In genomic region chr17:15208030-15208807, GRCm38 (mm10) we compare ENCODE assay signal across 8 mouse cellular contexts.
DNase-seq lines count a peak whose midpoint lies in the region; ATAC-seq lines count a peak whose summit lies in the region.

No protein-coding gene starts in this region.

- H3K27ac ChIP-seq in kidney, embryonic 14.5 days (ENCODE audit: low read depth, low read length): no peak overlapping the region
- H3K27ac ChIP-seq in limb, embryonic 11.5 days (replicated peaks; ENCODE audit: low read depth, low read length): no peak overlapping the region
- H3K27ac ChIP-seq in midbrain, embryonic 15.5 days: peak overlapping the region; percentile 82

- H3K4me2 ChIP-seq in kidney, embryonic 14.5 days (replicated peaks; ENCODE audit: low read depth, low read length): peak overlapping the region; percentile 53
- H3K4me2 ChIP-seq in limb, embryonic 11.5 days (ENCODE audit: low read depth, severe bottlenecking): peak overlapping the region; percentile 43
- peak overlapping the region; percentile 66 for H3K4me2 ChIP-seq in midbrain, embryonic 15.5 days

- no peaks in the 10 kb centered on the region for H3K36me3 ChIP-seq in kidney, embryonic 14.5 days (ENCODE audit: control insufficient read depth, insufficient read depth, low read length)
- H3K36me3 ChIP-seq in limb, embryonic 11.5 days (ENCODE audit: control insufficient read depth, insufficient read depth, low read length): no peaks in the 10 kb centered on the region
- no peaks in the 10 kb centered on the region for H3K36me3 ChIP-seq in midbrain, embryonic 15.5 days (replicated peaks)

- WGBS in kidney, embryonic 14.5 days: 6% methylated on average over 19 of the region's 19 CpGs
- 7% methylated on average over 19 of the region's 19 CpGs for WGBS in limb, embryonic 11.5 days
- WGBS in midbrain, embryonic 15.5 days: under 1% methylated on average over 19 of the region's 19 CpGs

- ATAC-seq in cerebellum, adult (ENCODE audit: insufficient number of reproducible peaks, low FRiP score, low TSS enrichment): no peak
- ATAC-seq in kidney, embryonic 14.5 days (ENCODE audit: low FRiP score, low TSS enrichment): peak; percentile 59
- peak; percentile 70 for ATAC-seq in limb, embryonic 11.5 days (ENCODE audit: insufficient number of reproducible peaks, low FRiP score, low TSS enrichment, low read depth)
- ATAC-seq in midbrain, embryonic 15.5 days (replicated peaks): peak; percentile 88

- H3K4me3 ChIP-seq in kidney, embryonic 14.5 days (ENCODE audit: low read length): peak overlapping the region; percentile 35
- H3K4me3 ChIP-seq in limb, embryonic 11.5 days (ENCODE audit: low read depth, low read length): peak overlapping the region; percentile 24
- peak overlapping the region; percentile 36 for H3K4me3 ChIP-seq in midbrain, embryonic 15.5 days

- peak overlapping the region; percentile 34 for H3K9ac ChIP-seq in kidney, embryonic 14.5 days (ENCODE audit: low read depth, low read length)
- H3K9ac ChIP-seq in limb, embryonic 11.5 days (ENCODE audit: low read length): peak overlapping the region; percentile 50
- H3K9ac ChIP-seq in midbrain, embryonic 15.5 days: peak overlapping the region; percentile 30

- H3K4me1 ChIP-seq in kidney, embryonic 14.5 days (ENCODE audit: control insufficient read depth, insufficient read depth, low read length): no peaks in the 10 kb centered on the region; the same call in 1 of the 2 replicates
- H3K4me1 ChIP-seq in limb, embryonic 11.5 days (ENCODE audit: control insufficient read depth, insufficient read depth, low read length): peaks cover 7% of the 10 kb centered on the region; the same call in 1 of the 2 replicates
- H3K4me1 ChIP-seq in midbrain, embryonic 15.5 days: peaks cover 21% of the 10 kb centered on the region

- no peaks in the 10 kb centered on the region for H3K27me3 ChIP-seq in kidney, embryonic 14.5 days (ENCODE audit: control insufficient read depth, insufficient read depth, low read length)
- H3K27me3 ChIP-seq in limb, embryonic 11.5 days (ENCODE audit: control insufficient read depth, insufficient read depth, low read length): no peaks in the 10 kb centered on the region
- no peaks in the 10 kb centered on the region for H3K27me3 ChIP-seq in midbrain, embryonic 15.5 days (replicated peaks)

- DNase-seq in cerebellum, adult 11 months: peak; percentile 35
- peak; percentile 89 to 94 for DNase-seq in cerebellum, postnatal 10 days
- peak; percentile 56 to 58 for DNase-seq in frontal cortex, postnatal 14 days (ENCODE audit: low spot score in 2 of 2)
- peak; percentile 74 for DNase-seq in limb, embryonic 11.5 days (ENCODE audit: low spot score)
- DNase-seq in testis, postnatal 14 days (ENCODE audit: low spot score): peak; percentile 76

- no peaks in the 10 kb centered on the region for H3K9me3 ChIP-seq in kidney, embryonic 14.5 days (ENCODE audit: control insufficient read depth, low read length)
- no peaks in the 10 kb centered on the region for H3K9me3 ChIP-seq in limb, embryonic 11.5 days (ENCODE audit: control insufficient read depth, low read length)
- no peaks in the 10 kb centered on the region for H3K9me3 ChIP-seq in midbrain, embryonic 15.5 days

Comparison
In these comparisons a context has a peak if more than half of its experiments do, and no peak if none do; other contexts are left out.
1. DNase-seq: peak in every context shown above with its lines; median percentile 92 in cerebellum, postnatal 10 days; 76 in testis, postnatal 14 days; 74 in limb, embryonic 11.5 days; 57 in frontal cortex, postnatal 14 days; 35 in cerebellum, adult 11 months.